Mouse (Mus musculus): ENCODE data around the gene Ripor1. TPM values are rescaled to one million over a fixed set of nuclear protein-coding genes. Genes with fewer than 3 reads are reported as not detected.

Ripor1 gene
- polyA plus RNA-seq, 1 experiment: 17.2 TPM

GRCm38 (mm10) chr8:105606189-105607023, 1.4 kb downstream of the Ripor1 start:
- DNase-seq (ENCODE audit: low read depth): no peak

GRCm38 (mm10) chr8:105607062-105607461, 2.0 kb downstream of the Ripor1 start:
- no peak for DNase-seq (ENCODE audit: low read depth)

- no peak for DNase-seq (ENCODE audit: low read depth)
Observed at GRCm38 (mm10) chr8:105607684-105608083, 2.6 kb downstream of the Ripor1 start.

GRCm38 (mm10) chr8:105609355-105609754, 4.3 kb downstream of the Ripor1 start:
- DNase-seq (ENCODE audit: low read depth): no peak

- no peak for DNase-seq (ENCODE audit: low read depth)
Observed at GRCm38 (mm10) chr8:105609771-105610170, 4.7 kb downstream of the Ripor1 start.

- DNase-seq (ENCODE audit: low read depth): no peak
Observed at GRCm38 (mm10) chr8:105611836-105612235, 6.8 kb downstream of the Ripor1 start.

- no peak for DNase-seq (ENCODE audit: low read depth)
Observed at GRCm38 (mm10) chr8:105613037-105613436, 8.0 kb downstream of the Ripor1 start.

- no peak for DNase-seq (ENCODE audit: low read depth)
Observed at GRCm38 (mm10) chr8:105613830-105614511, 8.9 kb downstream of the Ripor1 start.

GRCm38 (mm10) chr8:105615942-105616341, 10.9 kb downstream of the Ripor1 start:
- DNase-seq (ENCODE audit: low read depth): no peak

GRCm38 (mm10) chr8:105617451-105618278, 12.6 kb downstream of the Ripor1 start:
- no peak for DNase-seq (ENCODE audit: low read depth)

- no peak for DNase-seq (ENCODE audit: low read depth)
Observed at GRCm38 (mm10) chr8:105618279-105618634, 13.2 kb downstream of the Ripor1 start.

- DNase-seq (ENCODE audit: low read depth): no peak
Observed at GRCm38 (mm10) chr8:105618892-105619591, 14.0 kb downstream of the Ripor1 start.

GRCm38 (mm10) chr8:105620211-105620610, 15.2 kb downstream of the Ripor1 start:
- DNase-seq (ENCODE audit: low read depth): no peak

GRCm38 (mm10) chr8:105620946-105621720, 16.1 kb downstream of the Ripor1 start:
- DNase-seq (ENCODE audit: low read depth): no peak

- DNase-seq (ENCODE audit: low read depth): no peak
Observed at GRCm38 (mm10) chr8:105621841-105622240, 16.8 kb downstream of the Ripor1 start.

GRCm38 (mm10) chr8:105622421-105622920, 17.4 kb downstream of the Ripor1 start:
- no peak for DNase-seq (ENCODE audit: low read depth)

- no peak for DNase-seq (ENCODE audit: low read depth)
Observed at GRCm38 (mm10) chr8:105623118-105623517, 18.1 kb downstream of the Ripor1 start.

- no peak for DNase-seq (ENCODE audit: low read depth)
Observed at GRCm38 (mm10) chr8:105623679-105624245, 18.7 kb downstream of the Ripor1 start.

- no peak for DNase-seq (ENCODE audit: low read depth)
Observed at GRCm38 (mm10) chr8:105624401-105624800, 19.3 kb downstream of the Ripor1 start.

GRCm38 (mm10) chr8:105624831-105625230, 19.8 kb downstream of the Ripor1 start:
- DNase-seq (ENCODE audit: low read depth): no peak

All from gonadal fat pad, adult 2 months (tissue).